Mouse (Mus musculus): ENCODE results near the gene Pard3b.

DNA sequence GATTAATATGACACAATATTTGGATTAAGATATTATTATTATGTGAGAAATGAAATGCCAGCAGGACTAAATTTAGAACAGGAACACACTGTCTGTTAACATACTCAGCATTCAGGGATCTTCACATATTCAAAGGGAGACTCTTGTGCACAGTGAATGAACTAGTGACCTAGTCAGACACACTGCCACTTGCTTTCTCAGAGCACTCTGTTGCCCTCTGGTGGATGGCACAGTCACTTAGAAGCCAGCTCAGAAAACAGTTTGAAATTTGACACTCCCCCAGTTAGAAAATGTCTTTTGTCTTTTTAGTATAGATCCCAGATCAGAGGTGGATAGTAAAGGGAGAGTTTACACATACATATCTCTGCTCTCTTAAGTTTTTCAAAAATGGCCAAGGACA, 132.6 kb downstream of the Pard3b start:
- TF ChIP-seq CTCF (IDR thresholded peaks at IDR 0.05; ENCODE audit: borderline replicate concordance, control insufficient read depth, extremely low read depth, insufficient read depth, low read length, poor library complexity) (no peak), POLR2A (IDR thresholded peaks at IDR 0.05; ENCODE audit: control insufficient read depth, extremely low read depth, insufficient read depth, low read length, poor library complexity) (no peak)

Measured in thymus, adult 2 months (tissue).